Mouse (Mus musculus): ENCODE results near the gene Ifnk.

DNA sequence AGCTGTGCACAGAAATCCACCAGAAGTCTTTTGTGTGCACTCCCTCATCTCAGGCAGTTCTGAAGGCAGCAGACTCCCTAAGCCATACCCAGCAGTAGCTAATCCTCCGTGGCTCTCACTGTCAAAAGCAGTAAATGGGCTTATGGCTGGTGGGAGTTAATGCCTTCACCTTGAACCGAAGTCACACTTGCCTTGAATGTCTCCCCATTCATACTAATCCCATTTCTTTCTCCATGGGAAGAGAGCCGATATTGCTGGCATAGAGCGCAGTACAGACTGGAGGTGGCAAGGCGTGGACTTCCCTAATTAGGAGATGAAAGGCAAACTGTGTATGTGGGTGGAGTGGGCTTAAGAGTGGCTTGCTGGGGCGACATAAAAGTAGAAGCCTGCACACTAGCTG is 35.9 kb upstream of the Ifnk start:
- TF ChIP-seq CTCF (IDR thresholded peaks at IDR 0.05; ENCODE audit: extremely low read depth, insufficient read length, insufficient replicate concordance, low read depth, low read length) (no peak), POLR2A (IDR thresholded peaks at IDR 0.05; ENCODE audit: low read depth, low read length) (no peak)

All from small intestine, adult 2 months (tissue).